Mouse (Mus musculus) hindbrain, embryonic 16.5 days (tissue): Measurements from ENCODE around the gene Fam149b. TPM values are rescaled to one million over a fixed set of nuclear protein-coding genes. Genes with fewer than 3 reads are reported as not detected.

Source experiments
- ATAC-seq: fragments of 200-750 bp; cut with Nextera tagmentation; 2 replicates; pipeline ENCODE4 v1.8.0; 2017; ENCODE audit warnings: moderate TSS enrichment, moderate library complexity
- H3K27ac ChIP-seq: fragments of 300-500 bp; sonication (generic); 2 replicates; pipeline ENCODE4 v1.5.1; 2014; ENCODE audit warnings: low read depth, mild to moderate bottlenecking, control low read depth, low read length, moderate library complexity
- H3K27me3 ChIP-seq: fragments of 300-500 bp; sonication (generic); replicated peaks from 2 replicates; pipeline ENCODE4 v1.6.1; 2014; ENCODE audit warnings: low read length; ENCODE audit not compliant: control insufficient read depth, insufficient read depth
- H3K36me3 ChIP-seq: fragments of 300-500 bp; sonication (generic); 2 replicates; pipeline ENCODE4 v1.6.1; 2014; ENCODE audit warnings: mild to moderate bottlenecking, low read length, moderate library complexity, mixed read lengths; ENCODE audit not compliant: control insufficient read depth, insufficient read depth
- H3K4me1 ChIP-seq: fragments of 300-500 bp; sonication (generic); 2 replicates; pipeline ENCODE4 v1.6.1; 2014; ENCODE audit warnings: low read depth, low read length; ENCODE audit not compliant: control insufficient read depth, insufficient read depth
- H3K4me2 ChIP-seq: fragments of 300-500 bp; sonication (generic); 2 replicates; pipeline ENCODE4 v1.6.1; 2014; ENCODE audit warnings: mild to moderate bottlenecking, low read length, control low read depth, moderate library complexity
- H3K4me3 ChIP-seq: fragments of 300-500 bp; sonication (generic); 2 replicates; pipeline ENCODE4 v1.5.1; 2014; ENCODE audit warnings: mild to moderate bottlenecking, low read length, control low read depth, moderate library complexity
- H3K9ac ChIP-seq: fragments of 300-500 bp; sonication (generic); 2 replicates; pipeline ENCODE4 v1.6.1; 2014; ENCODE audit warnings: low read depth, mild to moderate bottlenecking, control low read depth, low read length, moderate library complexity
- H3K9me3 ChIP-seq: fragments of 300-500 bp; sonication (generic); 2 replicates; pipeline ENCODE4 v1.6.1; 2014; ENCODE audit warnings: mild to moderate bottlenecking, low read length, moderate library complexity; ENCODE audit not compliant: control insufficient read depth
- WGBS: fragments of 180-500 bp; shearing (Covaris S2); extraction: QIAGEN DNeasy Blood & Tissue Kit; methylation state at CpG from one replicate; pipeline ENCODE4 v1.1.7; 2014; 5-methylcytosine and 5-hydroxymethylcytosine counted together
- polyA plus RNA-seq: library from polyadenylated mRNA; unstranded; fragments of >200 nt; fragmentation: Nextera tagmentation; extraction: Ambion mirVana; gene quantifications from 2 replicates; pipeline ENCODE4 v1.2.1, GENCODE M21; 2015

The Fam149b gene
- polyA plus RNA-seq, 1 experiment from 2014 or later: 40.1 TPM

GRCm38 (mm10) chr14:20379087-20379640 is 31.2 kb downstream of the Fam149b start:
- Histone ChIP-seq H3K27me3 (no peaks in the 10 kb centered on the region), H3K9me3 (no peaks in the 10 kb centered on the region), H3K4me2 (no peak overlapping the region), H3K27ac (no peak overlapping the region), H3K4me3 (no peak overlapping the region), H3K36me3 (peaks cover 28% of the 10 kb centered on the region), H3K9ac (no peak overlapping the region), H3K4me1 (no peaks in the 10 kb centered on the region)
- no peak for ATAC-seq
- WGBS: 97% methylated on average over 5 of the region's 5 CpGs

GRCm38 (mm10) chr14:20379753-20380430 is 31.9 kb downstream of the Fam149b start:
- 92% methylated on average over 9 of the region's 9 CpGs for WGBS
- ATAC-seq: no peak
- Histone ChIP-seq H3K4me2 (no peak overlapping the region), H3K27me3 (no peaks in the 10 kb centered on the region), H3K36me3 (peaks cover 25% of the 10 kb centered on the region), H3K27ac (no peak overlapping the region), H3K4me1 (no peaks in the 10 kb centered on the region), H3K9ac (no peak overlapping the region), H3K4me3 (no peak overlapping the region), H3K9me3 (no peaks in the 10 kb centered on the region)

GRCm38 (mm10) chr14:20388441-20389129 is 40.6 kb downstream of the Fam149b start, which contains the start of gene Dnajc9:
Dnajc9 (minus strand) TSS chr14:20388910.
- Histone ChIP-seq H3K4me3 (peak within 1 kb of the TSS; percentile 91), H3K36me3 (peaks cover 18% of the 10 kb centered on the region), H3K27me3 (no peaks in the 10 kb centered on the region), H3K9me3 (no peaks in the 10 kb centered on the region), H3K27ac (peak within 1 kb of the TSS; percentile 87), H3K4me2 (peak within 1 kb of the TSS; percentile 91), H3K4me1 (peaks cover 32% of the 10 kb centered on the region), H3K9ac (peak within 1 kb of the TSS; percentile 82)
- under 1% methylated on average over 49 of the region's 59 CpGs for WGBS
- peak; percentile 73 for ATAC-seq

GRCm38 (mm10) chr14:20389446-20390079 is 41.6 kb downstream of the Fam149b start:
- H3K4me2 ChIP-seq: peak overlapping the region; percentile 91
- ATAC-seq: no peak
- no peak overlapping the region; the same call in 1 of the 2 replicates for H3K27ac ChIP-seq
- H3K36me3 ChIP-seq: peaks cover 16% of the 10 kb centered on the region
- peaks cover 35% of the 10 kb centered on the region for H3K4me1 ChIP-seq
- H3K9ac ChIP-seq: peak overlapping the region; percentile 82
- H3K4me3 ChIP-seq: peak overlapping the region; percentile 91
- no peaks in the 10 kb centered on the region for H3K27me3 ChIP-seq
- H3K9me3 ChIP-seq: no peaks in the 10 kb centered on the region
- 92% methylated on average over 8 of the region's 8 CpGs for WGBS

GRCm38 (mm10) chr14:20392326-20392725 is 44.4 kb downstream of the Fam149b start:
- no peaks in the 10 kb centered on the region for H3K27me3 ChIP-seq
- no peak overlapping the region for H3K9ac ChIP-seq
- peak overlapping the region; percentile 66 for H3K4me2 ChIP-seq
- H3K36me3 ChIP-seq: peaks cover 11% of the 10 kb centered on the region
- H3K27ac ChIP-seq: no peak overlapping the region
- H3K4me1 ChIP-seq: peaks cover 22% of the 10 kb centered on the region
- H3K9me3 ChIP-seq: no peaks in the 10 kb centered on the region
- WGBS: 86% methylated on average over 3 of the region's 4 CpGs
- no peak overlapping the region for H3K4me3 ChIP-seq
- ATAC-seq: no peak

- H3K9me3 ChIP-seq: no peaks in the 10 kb centered on the region
- H3K27ac ChIP-seq: peak within 1 kb of the TSS; percentile 78
- H3K9ac ChIP-seq: peak within 1 kb of the TSS; percentile 88
- no peaks in the 10 kb centered on the region for H3K27me3 ChIP-seq
- ATAC-seq: peak; percentile 97
- H3K4me3 ChIP-seq: peak within 1 kb of the TSS; percentile 66
- H3K4me2 ChIP-seq: peak within 1 kb of the TSS; percentile 66
- under 1% methylated on average over 57 of the region's 68 CpGs for WGBS
- H3K36me3 ChIP-seq: peaks cover 11% of the 10 kb centered on the region
- peaks cover 13% of the 10 kb centered on the region for H3K4me1 ChIP-seq
Measured at GRCm38 (mm10) chr14:20393205-20393913, 45.4 kb downstream of the Fam149b start, which contains the start of gene Mrps16. Mrps16 (minus strand) TSS chr14:20393634.

- no peaks in the 10 kb centered on the region for H3K36me3 ChIP-seq
- 81% methylated on average over 9 of the region's 9 CpGs for WGBS
- no peaks in the 10 kb centered on the region for H3K9me3 ChIP-seq
- no peak overlapping the region for H3K4me2 ChIP-seq
- no peaks in the 10 kb centered on the region for H3K27me3 ChIP-seq
- H3K27ac ChIP-seq: no peak overlapping the region
- H3K4me1 ChIP-seq: peaks cover 6% of the 10 kb centered on the region
- H3K9ac ChIP-seq: no peak overlapping the region
- no peak overlapping the region for H3K4me3 ChIP-seq
- no peak for ATAC-seq
Measured at GRCm38 (mm10) chr14:20397220-20397619, 49.3 kb downstream of the Fam149b start.

- Histone ChIP-seq H3K27me3 (no peaks in the 10 kb centered on the region), H3K27ac (no peak overlapping the region), H3K36me3 (no peaks in the 10 kb centered on the region), H3K4me3 (no peak overlapping the region), H3K9ac (no peak overlapping the region), H3K4me2 (no peak overlapping the region), H3K9me3 (no peaks in the 10 kb centered on the region), H3K4me1 (0 out of 2 replicates have a peak, but pooled peaks cover 3% of the 10 kb centered on the region)
- WGBS: 53% methylated on average over 4 of the region's 4 CpGs
- ATAC-seq: no peak
Measured at GRCm38 (mm10) chr14:20398864-20399263, 50.9 kb downstream of the Fam149b start.
